ENCODE assay signal across 8 mouse cellular contexts in the genomic region with DNA sequence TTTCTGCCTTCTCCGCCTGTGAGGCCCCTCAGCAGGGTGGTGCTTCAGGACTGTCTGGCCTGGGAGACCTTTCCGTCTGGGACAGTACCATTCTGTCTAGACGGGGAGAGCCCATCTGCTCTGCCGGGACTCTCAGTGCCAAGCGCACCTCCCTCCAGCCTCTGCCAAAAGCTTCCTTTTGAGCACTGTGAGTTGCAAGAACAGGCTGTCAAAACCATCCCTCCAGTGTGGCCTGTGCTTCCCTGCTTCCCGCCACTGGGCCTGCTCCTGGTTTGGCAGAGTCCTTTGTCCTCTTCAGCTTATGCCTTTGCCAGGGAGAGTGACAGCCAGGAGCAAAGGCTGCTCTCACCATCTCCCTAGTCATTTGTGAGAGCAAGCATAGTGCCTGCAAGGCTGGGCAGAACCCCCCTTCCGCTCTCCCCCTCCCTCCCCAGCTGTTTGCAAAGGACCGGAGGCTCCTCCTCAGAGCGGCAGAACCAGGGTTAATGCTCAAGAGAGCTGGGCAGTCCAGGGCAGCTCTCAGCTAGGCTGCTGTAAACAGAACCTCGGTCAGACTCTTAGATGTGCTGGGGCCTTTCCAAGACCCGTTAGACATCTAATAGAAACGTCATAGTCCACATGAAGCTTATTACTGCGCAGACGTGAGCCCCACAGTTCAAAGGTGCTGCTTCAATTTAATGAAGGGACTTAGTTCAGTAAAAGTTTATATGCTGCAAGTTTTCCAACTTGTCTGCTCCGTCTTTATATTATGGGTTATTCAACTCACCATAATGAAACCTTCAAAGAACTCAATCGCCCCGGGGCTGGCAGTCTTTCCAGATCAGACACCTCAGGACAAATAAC.
A peak's percentile ranks its signal among the peaks of the same experiment; 100 is the strongest.
DNase-seq lines count a peak whose midpoint lies in the region; ATAC-seq and TF ChIP-seq lines count a peak whose summit lies in the region.

No protein-coding gene starts in this region.

- peak overlapping the region; percentile 73 for H3K27ac ChIP-seq in forebrain, postnatal 0 days (ENCODE audit: low read depth, low read length)
- H3K27ac ChIP-seq in hindbrain, embryonic 10.5 days, result peak overlapping the region; percentile 94

- H3K27me3 ChIP-seq in forebrain, postnatal 0 days (ENCODE audit: insufficient read depth, low read length), result no peaks in the 10 kb centered on the region
- 0 out of 2 replicates have a peak, but pooled peaks cover 4% of the 10 kb centered on the region for H3K27me3 ChIP-seq in hindbrain, embryonic 10.5 days (ENCODE audit: insufficient read depth, poor library complexity, severe bottlenecking)

- no peak overlapping the region for H3K9ac ChIP-seq in forebrain, postnatal 0 days

- 9% methylated on average over 17 of the region's 17 CpGs for WGBS in forebrain, postnatal 0 days
- 7% methylated on average over 17 of the region's 17 CpGs for WGBS in hindbrain, embryonic 10.5 days

- no peak overlapping the region for H3K4me3 ChIP-seq in forebrain, postnatal 0 days (ENCODE audit: low read depth, low read length)
- peak overlapping the region; percentile 29 for H3K4me3 ChIP-seq in hindbrain, embryonic 10.5 days

- no peaks in the 10 kb centered on the region for H3K9me3 ChIP-seq in forebrain, postnatal 0 days (ENCODE audit: low read length)
- H3K9me3 ChIP-seq in hindbrain, embryonic 10.5 days, result no peaks in the 10 kb centered on the region

- no peak for TF ChIP-seq CTCF in forebrain, postnatal 0 days (IDR thresholded peaks at IDR 0.05; ENCODE audit: low read depth)

- H3K4me1 ChIP-seq in forebrain, postnatal 0 days (ENCODE audit: insufficient read depth), result peaks cover 9% of the 10 kb centered on the region
- peaks cover 42% of the 10 kb centered on the region for H3K4me1 ChIP-seq in hindbrain, embryonic 10.5 days (replicated peaks)

- no peak overlapping the region for H3K4me2 ChIP-seq in forebrain, postnatal 0 days (ENCODE audit: low read depth)

- no peaks in the 10 kb centered on the region for H3K36me3 ChIP-seq in forebrain, postnatal 0 days (ENCODE audit: insufficient read depth)
- no peaks in the 10 kb centered on the region for H3K36me3 ChIP-seq in hindbrain, embryonic 10.5 days

- peak; percentile 32 for DNase-seq in right cerebral cortex, postnatal 4 days
- no peak for DNase-seq in right cerebral cortex, postnatal 25 days
- peak; percentile 76 for DNase-seq in forebrain, postnatal 0 days
- DNase-seq in hindbrain, embryonic 10.5 days (ENCODE audit: low spot score), result peak; percentile 89
- peak; percentile 28 to 54 for DNase-seq in layer of hippocampus, adult 18-20 months (ENCODE audit: low spot score in 2 of 2)
- DNase-seq in lung, postnatal 36 days, result peak; percentile 50
- peak; percentile 50 for DNase-seq in testis, postnatal 10 days (ENCODE audit: low spot score)
- DNase-seq in thymus, postnatal 0 days (ENCODE audit: low spot score), result no peak

- peak; percentile 90 for ATAC-seq in forebrain, postnatal 0 days

Comparison
In these comparisons a context has a peak if more than half of its experiments do, and no peak if none do; other contexts are left out.
1. DNase-seq: peak in right cerebral cortex, postnatal 4 days (single experiment), forebrain, postnatal 0 days (single experiment), hindbrain, embryonic 10.5 days (single experiment), layer of hippocampus, adult 18-20 months (2 of 2), lung, postnatal 36 days (single experiment) and testis, postnatal 10 days (single experiment); none in right cerebral cortex, postnatal 25 days (single experiment) and thymus, postnatal 0 days (single experiment).